22 mouse cellular contexts compared by ENCODE assay signal in the genomic region with DNA sequence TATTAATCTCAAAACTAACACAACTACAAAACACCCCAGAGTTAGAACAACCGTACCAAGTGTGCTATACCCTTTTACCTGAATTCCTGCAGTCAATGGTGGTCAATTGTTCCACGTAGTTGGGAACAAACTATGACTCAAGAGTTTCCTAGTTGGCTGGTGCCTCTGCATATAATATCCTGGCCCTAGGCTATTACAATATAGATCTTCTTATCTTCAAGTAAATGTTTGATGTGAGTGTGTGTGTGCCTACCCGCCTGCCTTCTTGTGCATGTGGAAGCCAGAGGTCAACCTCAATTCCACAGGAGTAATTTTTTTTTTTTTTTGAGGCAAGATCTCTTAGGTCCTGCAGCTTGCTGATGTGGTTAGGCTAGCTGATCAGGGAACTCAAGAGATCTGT.
A peak's percentile ranks its signal among the peaks of the same experiment; 100 is the strongest.
DNase-seq lines count a peak whose midpoint lies in the region; ATAC-seq and TF ChIP-seq lines count a peak whose summit lies in the region.
"Had no signal": no experiment of that assay in that cellular context is flagged by ENCODE, and none has a peak within 500 bp of the region (broad histone marks: within the 10 kb centered on the region; RNA-seq: fewer than 3 reads in every experiment).

No protein-coding gene starts in this region.

- 0 out of 2 replicates have a peak, but pooled peaks have one; percentile 29 for ATAC-seq in common myeloid progenitor, adult 5-6 weeks (replicated peaks; ENCODE audit: low read depth, poor library complexity, severe bottlenecking)
- ATAC-seq in megakaryocyte progenitor cell, adult 5-6 weeks (replicated peaks; ENCODE audit: poor library complexity) = 0 out of 2 replicates have a peak, but pooled peaks have one; percentile 17
- ATAC-seq in stomach, embryonic 15.5 days (ENCODE audit: insufficient read depth, low FRiP score, low read depth) = peak; percentile 65; the same call in 1 of the 2 replicates
- peak; percentile 95 for ATAC-seq in stomach, postnatal 0 days (ENCODE audit: low FRiP score, low TSS enrichment)
- no peak for ATAC-seq in megakaryocyte, adult 5-6 weeks (ENCODE audit: poor library complexity, severe bottlenecking)
- no peak for ATAC-seq in forebrain, embryonic 16.5 days
- ATAC-seq: activated CD4-positive, CD25-positive, alpha-beta regulatory T cell, adult 4 months; CD4-positive, CD25-positive, alpha-beta regulatory T cell, adult 4 months; Patski had no signal

- no peak for TF ChIP-seq CTCF in stomach, postnatal 0 days (IDR thresholded peaks at IDR 0.05; ENCODE audit: low read depth)
- no peak for TF ChIP-seq CTCF in layer of hippocampus, adult 2 months (conservative IDR thresholded peaks at IDR 0.05)

- peak; percentile 27 for DNase-seq in stomach, postnatal 0 days (ENCODE audit: low spot score)
- DNase-seq in urinary bladder, postnatal 4 days (ENCODE audit: low spot score in 2 of 2) = no peak
- DNase-seq in layer of hippocampus, adult 2 months (ENCODE audit: low spot score in 2 of 2) = no peak
- DNase-seq: adrenal gland, adult 2 months; adrenal gland, adult 8-10 months; adrenal gland, postnatal 10 days; adrenal gland, postnatal 14 days; adrenal gland, postnatal 25 days; adrenal gland, postnatal 36 days; B cell, adult 2 months; cerebellum, adult 11 months; cerebellum, adult 11-12 months had no signal

- no peaks in the 10 kb centered on the region for H3K36me3 ChIP-seq in stomach, embryonic 15.5 days
- no peaks in the 10 kb centered on the region for H3K36me3 ChIP-seq in stomach, postnatal 0 days (ENCODE audit: control insufficient read depth, insufficient read depth, low read length)
- no peaks in the 10 kb centered on the region for H3K36me3 ChIP-seq in forebrain, embryonic 16.5 days (ENCODE audit: control insufficient read depth, insufficient read depth)
- H3K36me3 ChIP-seq: G1E had no signal

- WGBS in stomach, embryonic 15.5 days = 74% methylated on average over 3 of the region's 3 CpGs
- 65% methylated on average over 3 of the region's 3 CpGs for WGBS in stomach, postnatal 0 days
- 91% methylated on average over 3 of the region's 3 CpGs for WGBS in forebrain, embryonic 16.5 days

- H3K4me3 ChIP-seq in stomach, embryonic 15.5 days (replicated peaks) = no peak overlapping the region
- H3K4me3 ChIP-seq in stomach, postnatal 0 days (ENCODE audit: low read depth, low read length) = no peak overlapping the region
- H3K4me3 ChIP-seq in forebrain, embryonic 16.5 days (replicated peaks; ENCODE audit: low read length) = no peak overlapping the region
- H3K4me3 ChIP-seq in layer of hippocampus, adult 2 months = no peak overlapping the region

- no peak overlapping the region for H3K9ac ChIP-seq in stomach, embryonic 15.5 days
- H3K9ac ChIP-seq in stomach, postnatal 0 days (ENCODE audit: low read length) = no peak overlapping the region
- H3K9ac ChIP-seq in forebrain, embryonic 16.5 days (replicated peaks; ENCODE audit: low read depth, low read length) = no peak overlapping the region

- no peaks in the 10 kb centered on the region for H3K9me3 ChIP-seq in stomach, embryonic 15.5 days
- H3K9me3 ChIP-seq in stomach, postnatal 0 days (ENCODE audit: control insufficient read depth, low read length) = no peaks in the 10 kb centered on the region
- H3K9me3 ChIP-seq in forebrain, embryonic 16.5 days (ENCODE audit: control insufficient read depth, low read length) = no peaks in the 10 kb centered on the region
- H3K9me3 ChIP-seq: G1E had no signal

- TF ChIP-seq EP300 in stomach, postnatal 0 days (optimal IDR thresholded peaks at IDR 0.05) = no peak

- H3K4me1 ChIP-seq in stomach, embryonic 15.5 days = no peaks in the 10 kb centered on the region
- no peaks in the 10 kb centered on the region for H3K4me1 ChIP-seq in stomach, postnatal 0 days (replicated peaks; ENCODE audit: control insufficient read depth, insufficient read depth)
- H3K4me1 ChIP-seq in forebrain, embryonic 16.5 days (replicated peaks; ENCODE audit: control insufficient read depth, insufficient read depth, low read length) = peaks cover 5% of the 10 kb centered on the region; the same call in 1 of the 2 replicates

- H3K4me2 ChIP-seq in stomach, embryonic 15.5 days = no peak overlapping the region
- no peak overlapping the region for H3K4me2 ChIP-seq in stomach, postnatal 0 days (replicated peaks; ENCODE audit: low read depth)
- no peak overlapping the region for H3K4me2 ChIP-seq in forebrain, embryonic 16.5 days (ENCODE audit: low read length)

- no peak overlapping the region for H3K27ac ChIP-seq in stomach, embryonic 15.5 days
- H3K27ac ChIP-seq in stomach, postnatal 0 days (replicated peaks) = no peak overlapping the region
- H3K27ac ChIP-seq in forebrain, embryonic 16.5 days (ENCODE audit: low read length) = no peak overlapping the region
- H3K27ac ChIP-seq in layer of hippocampus, adult 2 months = no peak overlapping the region

- no peaks in the 10 kb centered on the region for H3K27me3 ChIP-seq in stomach, embryonic 15.5 days (replicated peaks)
- H3K27me3 ChIP-seq in stomach, postnatal 0 days (ENCODE audit: control insufficient read depth, insufficient read depth, low read length) = no peaks in the 10 kb centered on the region
- H3K27me3 ChIP-seq in forebrain, embryonic 16.5 days (replicated peaks; ENCODE audit: control insufficient read depth, insufficient read depth, low read length) = no peaks in the 10 kb centered on the region
- H3K27me3 ChIP-seq: CH12.LX had no signal

Comparison
In these comparisons a context has a peak if more than half of its experiments do, and no peak if none do; other contexts are left out.
1. ATAC-seq: peak in common myeloid progenitor, adult 5-6 weeks (single experiment), megakaryocyte progenitor cell, adult 5-6 weeks (single experiment), stomach, embryonic 15.5 days (single experiment) and stomach, postnatal 0 days (single experiment); none in megakaryocyte, adult 5-6 weeks (single experiment) and forebrain, embryonic 16.5 days (single experiment).